Mouse (Mus musculus) gastrocnemius, postnatal 10 days (tissue): ENCODE measurements around the gene Fam71e1. TPM values are rescaled to one million over a fixed set of nuclear protein-coding genes. Genes with fewer than 3 reads are reported as not detected.
A peak's percentile ranks its signal among the peaks of the same experiment; 100 is the strongest.

Experiments
- DNase-seq: peaks from one replicate; pipeline ENCODE4 v3.0.0; 2021; ENCODE audit warnings: mixed read lengths
- total RNA-seq, 2 experiments: library from RNA; stranded (reverse); gene quantifications; 2 replicates each; pipeline ENCODE4 v1.2.3; 2021

Fam71e1 gene
- total RNA-seq, 2 experiments from 2014 or later: 4.3 to 5.7 TPM

GRCm38 (mm10) chr7:44497361-44498055 is 1.1 kb downstream of the Fam71e1 start:
- no peak for DNase-seq

GRCm38 (mm10) chr7:44498922-44499321 is 2.5 kb downstream of the Fam71e1 start:
- no peak for DNase-seq

DNA sequence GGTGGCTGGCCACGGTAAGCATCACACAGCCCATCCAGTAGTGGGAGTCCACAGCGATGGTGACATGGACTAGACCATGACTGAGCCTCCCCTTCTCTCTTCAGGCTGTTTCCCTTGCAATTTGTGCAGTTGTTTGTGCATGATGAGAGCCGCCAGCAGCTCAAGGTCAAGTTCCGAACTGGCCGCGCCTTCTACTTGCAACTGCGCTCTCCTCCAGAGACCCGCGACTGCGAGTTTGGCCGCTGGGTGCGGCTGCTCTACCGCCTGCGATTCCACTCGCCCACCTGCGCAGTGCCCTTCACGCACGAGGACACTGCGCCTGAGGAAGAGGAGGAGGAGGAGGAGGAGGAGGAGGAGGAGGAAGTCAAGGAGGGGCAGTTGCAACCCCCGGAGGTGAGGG is 3.7 kb downstream of the Fam71e1 start:
- DNase-seq: no peak

DNA sequence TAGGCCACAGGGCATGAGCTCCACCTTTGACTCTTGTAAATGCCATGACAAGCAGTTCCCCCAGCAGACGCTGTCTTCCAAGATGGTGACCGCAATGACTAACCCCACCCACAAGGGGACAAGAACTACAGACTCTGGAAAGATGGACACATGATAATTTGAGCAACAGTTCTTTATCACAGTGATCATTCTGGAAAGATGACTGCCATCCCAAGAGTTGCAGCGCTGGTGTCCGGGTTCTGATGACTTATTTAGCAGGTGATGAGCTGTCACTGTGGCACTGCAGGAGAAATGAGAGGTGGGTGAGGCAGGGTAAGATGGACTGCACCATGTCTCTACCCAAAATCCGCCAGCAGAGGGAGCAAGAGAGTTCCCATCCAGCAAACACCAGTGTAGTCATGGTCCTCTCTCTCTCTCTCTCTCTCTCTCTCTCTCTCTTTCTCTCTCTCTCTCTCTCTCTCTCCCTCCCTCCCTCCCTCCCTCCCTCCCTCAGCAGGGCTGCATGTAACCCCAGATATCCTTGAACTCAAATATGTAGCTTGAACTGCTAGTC is 5.3 kb downstream of the Fam71e1 start:
- peak; percentile 74 for DNase-seq

DNA sequence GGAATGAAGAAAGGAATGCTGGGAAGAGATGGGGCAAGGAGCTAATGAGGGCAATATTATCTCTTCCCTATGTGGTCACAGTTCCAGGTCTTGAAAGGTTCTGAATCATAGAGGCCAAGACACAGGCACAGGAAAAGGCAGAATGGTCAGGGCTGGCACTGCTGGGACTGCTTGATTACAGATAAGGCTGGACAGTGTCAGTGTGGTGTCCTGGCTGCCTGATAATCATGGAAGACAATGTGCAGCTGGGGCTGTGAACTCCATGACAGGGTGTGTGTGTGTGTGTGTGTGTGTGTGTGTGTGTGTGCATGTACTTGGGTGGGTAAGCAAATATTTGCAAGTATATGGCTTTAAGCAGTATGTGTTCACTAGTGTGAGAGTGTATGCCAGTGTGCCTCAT is 11.1 kb downstream of the Fam71e1 start:
- no peak for DNase-seq

DNA sequence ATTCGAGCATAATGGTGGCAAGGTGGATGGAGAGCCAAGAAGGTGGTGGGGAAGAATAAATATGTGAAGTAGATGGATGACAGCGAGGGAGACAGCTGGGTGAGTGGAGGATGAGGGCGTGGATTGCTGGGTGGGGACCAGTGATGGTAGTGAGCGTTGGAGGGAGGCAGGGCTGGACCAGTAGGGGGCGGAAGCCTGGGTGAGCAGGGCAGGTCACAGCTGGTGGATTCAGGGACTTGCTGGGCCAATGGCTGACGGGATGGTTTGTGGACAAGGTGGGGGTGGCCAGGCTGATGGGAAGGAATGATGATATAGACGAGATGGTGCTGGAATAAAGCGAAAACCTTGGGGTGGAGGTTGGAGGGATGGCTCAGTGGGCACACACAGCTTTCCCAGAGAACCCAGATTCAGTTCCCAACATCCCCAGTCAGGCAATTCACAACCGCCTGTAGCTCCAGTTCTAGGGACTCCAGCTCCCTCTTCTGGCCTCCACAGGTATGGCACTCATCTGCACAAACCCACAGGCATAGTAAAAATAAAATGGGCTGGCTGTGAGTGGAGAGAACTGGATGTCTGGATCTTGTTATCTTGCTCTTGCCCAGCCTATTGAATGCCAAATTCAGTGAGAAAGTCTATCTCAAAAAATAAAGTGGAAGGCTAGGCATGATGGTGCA is 23.0 kb downstream of the Fam71e1 start:
- no peak for DNase-seq

DNA sequence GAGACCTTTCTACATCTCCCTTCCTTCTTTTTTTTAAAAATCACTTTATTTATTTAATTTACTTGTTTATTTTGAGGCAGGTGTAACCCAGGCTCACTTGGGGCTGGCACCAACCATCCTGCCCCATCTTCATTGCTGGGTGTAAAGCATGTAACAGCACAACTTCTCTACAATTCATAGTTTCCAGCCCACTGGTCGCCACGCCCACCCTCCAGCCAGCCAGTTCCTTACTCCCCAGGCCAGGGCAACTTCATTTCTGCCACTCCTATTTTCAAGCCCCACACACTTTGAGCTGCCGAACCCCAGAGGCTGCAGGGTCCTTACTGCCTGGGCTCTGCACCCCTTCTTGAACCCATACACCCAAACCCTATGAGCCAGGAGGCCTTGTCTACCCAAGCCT is 24.6 kb downstream of the Fam71e1 start:
- no peak for DNase-seq

DNA sequence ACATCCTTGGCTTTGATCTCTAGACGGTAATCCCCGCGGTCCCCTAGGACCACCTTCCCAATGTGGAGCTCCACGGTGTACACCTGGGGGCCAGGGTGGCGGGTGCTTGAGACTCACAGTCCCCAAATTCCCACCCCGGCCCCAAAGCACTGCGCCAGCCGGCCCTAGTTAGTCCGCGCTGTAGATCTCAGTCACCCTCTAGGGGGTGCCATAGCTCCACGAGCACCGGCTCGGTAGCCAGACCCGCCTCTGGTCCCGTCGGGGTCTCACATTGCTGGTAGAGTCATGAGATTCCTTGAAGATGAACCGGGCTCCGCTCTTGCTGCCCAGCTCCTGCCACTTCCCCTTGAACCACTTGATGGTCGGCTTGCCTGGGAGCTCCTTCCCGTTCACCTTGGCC is 25.3 kb downstream of the Fam71e1 start:
- peak; percentile 66 for DNase-seq

GRCm38 (mm10) chr7:44523056-44523455 is 26.7 kb downstream of the Fam71e1 start:
- DNase-seq: peak; percentile 36

DNA sequence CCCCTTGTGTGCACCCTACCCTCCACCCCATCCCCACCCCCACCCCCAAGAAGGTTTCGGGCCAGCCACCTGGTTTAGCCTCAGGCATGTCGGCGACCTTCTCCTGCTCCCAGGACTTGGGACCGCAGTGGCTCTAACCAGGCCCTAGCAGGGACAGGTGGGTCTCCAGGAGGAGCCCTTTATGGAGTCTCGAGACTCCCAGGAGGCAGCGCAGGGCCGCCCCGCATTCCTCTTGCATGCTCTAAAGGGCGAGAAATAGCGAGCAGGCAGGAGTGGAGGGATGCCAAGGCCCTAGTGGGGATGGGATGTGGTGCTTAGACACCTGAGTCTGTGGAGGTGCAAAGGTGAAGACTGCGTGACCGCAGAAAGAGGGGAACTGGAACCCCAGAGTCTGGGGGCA is 28.1 kb downstream of the Fam71e1 start, which contains the start of gene Mybpc2:
Gene Mybpc2, minus strand, starts transcription at position 155 of the 400 bp plus-strand sequence.
- DNase-seq: peak; percentile 73

DNA sequence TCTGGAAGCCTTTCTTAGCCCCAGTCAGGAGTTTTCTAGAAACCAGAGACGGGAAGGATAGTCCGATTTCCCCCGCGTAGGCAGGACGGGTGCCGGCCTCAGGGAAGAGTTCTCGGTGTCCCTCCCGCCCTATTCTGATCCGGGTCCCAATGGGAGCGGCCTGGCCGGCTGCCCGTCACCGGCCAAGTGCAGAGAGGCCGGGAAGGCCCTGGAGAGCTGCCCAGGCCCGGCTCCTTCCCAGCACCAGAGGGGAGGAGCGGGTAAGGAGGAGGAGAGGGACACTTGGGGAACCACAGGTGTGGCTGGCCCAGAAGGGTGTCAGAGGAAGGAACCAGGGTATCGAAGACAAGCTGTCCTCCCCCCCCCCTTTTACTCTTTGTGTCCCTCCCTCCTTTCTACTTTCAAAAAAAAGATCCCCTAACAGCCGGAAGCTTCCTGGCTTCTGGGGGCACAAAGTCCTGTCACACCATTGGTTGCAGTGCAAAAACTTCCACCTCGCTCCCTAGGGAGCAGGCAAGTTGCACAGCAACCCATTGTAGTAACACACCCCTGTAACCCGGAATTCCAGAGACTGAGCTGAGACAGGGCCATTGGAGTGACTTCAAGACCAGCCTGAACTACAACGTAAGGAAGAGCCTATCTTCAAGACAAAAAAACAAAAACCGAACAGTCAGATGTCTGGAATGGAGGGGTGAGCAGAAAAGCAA is 28.9 kb downstream of the Fam71e1 start:
- DNase-seq: peak; percentile 91

DNA sequence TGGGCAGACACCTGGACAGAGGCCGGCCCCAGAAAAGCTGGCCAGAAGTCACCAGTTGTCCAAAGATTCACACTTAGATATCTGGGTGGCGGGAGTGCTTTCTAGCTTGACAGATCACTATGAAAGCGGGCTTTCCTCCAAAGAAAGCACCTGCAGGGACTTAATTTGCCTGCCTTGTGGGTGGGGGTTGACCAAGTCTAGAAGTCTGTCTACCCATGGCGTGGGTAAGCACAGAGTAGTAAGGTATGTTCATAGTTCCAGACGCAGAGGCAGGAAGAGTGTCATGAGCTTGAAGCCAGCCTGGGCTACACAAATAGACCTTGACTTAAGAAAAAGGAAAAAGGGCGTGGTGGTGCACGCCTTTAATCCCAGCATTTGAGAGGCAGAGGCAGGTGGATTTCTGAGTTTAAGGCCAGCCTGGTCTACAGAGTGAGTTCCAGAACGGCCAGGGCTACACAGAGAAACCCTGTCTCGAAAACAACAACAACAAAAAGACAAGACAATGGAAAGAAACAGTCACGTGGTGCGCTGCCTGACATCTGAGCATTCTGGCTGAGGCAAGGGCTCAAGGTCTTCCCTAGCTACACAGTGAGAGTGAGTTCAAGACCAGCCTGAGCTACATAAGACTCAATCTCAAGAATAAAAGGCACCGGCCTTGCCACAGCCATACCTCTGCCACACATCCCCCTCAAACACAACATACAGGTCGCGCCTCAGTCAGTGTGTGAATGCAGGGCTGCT is 30.2 kb downstream of the Fam71e1 start:
- DNase-seq: no peak

DNA sequence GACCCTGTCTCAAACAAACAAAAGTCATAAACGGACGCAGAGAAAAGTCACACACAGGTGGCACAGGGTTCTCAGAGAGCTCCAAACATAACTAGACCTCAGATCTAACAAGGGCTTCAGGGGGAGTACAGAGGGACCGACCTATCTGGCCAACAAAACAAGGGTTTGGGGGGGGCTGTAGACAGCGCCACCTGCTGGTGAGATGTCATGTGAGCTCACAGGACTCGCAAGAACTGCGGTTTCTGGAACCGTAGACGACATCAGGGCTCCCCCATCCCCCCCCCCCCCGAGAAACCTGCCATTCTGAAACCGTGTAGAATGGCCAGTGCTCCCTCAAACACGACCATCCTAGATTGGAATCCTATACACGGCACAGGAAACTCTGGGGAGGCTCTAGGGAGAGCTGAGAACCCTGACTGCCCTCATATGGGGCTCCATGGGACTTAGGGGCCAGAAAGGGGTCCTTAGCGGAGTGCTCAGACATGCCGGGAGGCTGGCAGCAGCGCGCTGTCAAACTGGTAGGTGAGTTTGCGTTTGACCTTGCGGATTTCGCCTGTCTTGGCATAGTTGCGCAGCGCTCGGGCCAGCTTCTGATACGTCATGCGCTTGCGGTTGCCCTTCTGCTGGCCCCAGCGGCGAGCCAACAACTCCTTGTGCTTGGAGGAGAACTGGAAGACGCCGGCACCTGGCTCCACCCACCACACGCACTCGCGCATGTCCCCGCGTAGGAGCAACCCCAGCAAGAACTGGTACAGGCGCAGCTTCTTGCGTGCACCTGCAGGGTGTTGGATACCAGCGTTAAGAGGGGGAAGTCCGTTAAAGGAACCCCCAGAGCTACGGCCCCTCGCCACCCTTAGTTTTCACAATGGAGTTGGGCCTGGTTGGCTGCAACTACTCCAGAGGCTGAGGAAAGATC is 31.4 kb downstream of the Fam71e1 start:
- DNase-seq: peak; percentile 83

- no peak for DNase-seq
These were observed 33.1 kb downstream of the Fam71e1 start for GRCm38 (mm10) chr7:44529518-44529917.

- no peak for DNase-seq
These were observed 34.1 kb downstream of the Fam71e1 start for GRCm38 (mm10) chr7:44530507-44530906.

DNA sequence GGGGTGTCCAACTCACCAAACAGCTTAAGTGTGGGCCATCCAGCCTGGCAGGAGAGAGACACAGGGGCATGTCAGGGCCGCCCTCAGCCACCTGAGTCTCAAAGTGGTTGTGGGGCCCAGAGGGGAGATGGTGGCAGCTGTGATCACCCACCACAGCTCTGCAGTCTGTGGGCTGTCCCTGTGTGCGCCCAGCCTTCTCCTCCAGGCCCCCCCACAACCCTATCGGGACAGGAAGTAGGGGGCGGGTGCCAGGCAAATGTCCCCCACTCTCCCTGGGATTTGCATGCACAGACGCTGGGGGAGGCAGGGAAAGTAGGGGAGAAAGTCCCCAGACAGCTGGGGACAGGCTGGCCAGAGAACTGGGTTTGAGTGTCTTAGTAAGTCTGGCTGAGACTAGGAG is 34.8 kb downstream of the Fam71e1 start:
- no peak for DNase-seq

DNA sequence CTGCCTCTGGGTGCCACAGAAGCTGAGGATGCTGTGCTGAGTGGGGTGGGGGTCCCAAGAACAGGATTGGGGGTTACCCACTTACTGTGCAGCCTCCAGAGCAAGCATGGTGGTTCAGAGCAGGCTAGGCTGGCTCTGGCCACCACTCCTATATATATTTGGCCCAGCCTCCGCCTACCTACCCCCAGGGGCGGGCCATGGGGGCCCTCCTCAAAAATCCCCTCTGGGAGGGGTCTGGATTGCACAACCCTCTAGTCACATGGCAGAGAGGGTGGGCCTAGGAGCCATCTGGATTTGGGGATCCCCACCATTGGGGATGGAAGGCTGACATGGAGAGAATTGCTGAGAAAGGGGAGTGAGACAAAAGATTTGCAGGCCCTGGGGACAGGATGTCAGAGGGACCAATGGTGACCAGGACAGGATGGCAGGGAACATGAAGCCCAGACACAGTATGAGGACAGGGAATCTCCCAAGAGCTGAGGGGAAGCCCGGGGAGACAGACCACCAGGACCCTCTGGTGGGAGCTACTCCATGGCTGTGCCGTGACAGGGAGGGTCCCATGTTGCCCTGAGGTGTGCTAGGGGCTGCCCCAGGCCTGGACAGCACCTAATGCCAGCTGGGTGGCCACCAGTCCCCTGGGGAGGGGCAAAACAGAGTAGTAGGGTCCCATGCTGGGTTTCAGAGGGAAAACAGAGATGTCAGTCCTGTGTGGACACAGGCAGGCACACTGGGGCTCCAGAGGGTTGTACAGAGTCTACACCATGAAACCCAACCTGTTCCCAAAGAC is 35.8 kb downstream of the Fam71e1 start, which contains the start of gene Spib:
Gene Spib, minus strand, starts transcription at position 126 of the 787 bp plus-strand sequence.
- no peak for DNase-seq

GRCm38 (mm10) chr7:44532918-44533745 is 36.8 kb downstream of the Fam71e1 start:
- no peak for DNase-seq

- no peak for DNase-seq
These were observed 37.3 kb downstream of the Fam71e1 start for GRCm38 (mm10) chr7:44533746-44534045.
